In the genomic region with DNA sequence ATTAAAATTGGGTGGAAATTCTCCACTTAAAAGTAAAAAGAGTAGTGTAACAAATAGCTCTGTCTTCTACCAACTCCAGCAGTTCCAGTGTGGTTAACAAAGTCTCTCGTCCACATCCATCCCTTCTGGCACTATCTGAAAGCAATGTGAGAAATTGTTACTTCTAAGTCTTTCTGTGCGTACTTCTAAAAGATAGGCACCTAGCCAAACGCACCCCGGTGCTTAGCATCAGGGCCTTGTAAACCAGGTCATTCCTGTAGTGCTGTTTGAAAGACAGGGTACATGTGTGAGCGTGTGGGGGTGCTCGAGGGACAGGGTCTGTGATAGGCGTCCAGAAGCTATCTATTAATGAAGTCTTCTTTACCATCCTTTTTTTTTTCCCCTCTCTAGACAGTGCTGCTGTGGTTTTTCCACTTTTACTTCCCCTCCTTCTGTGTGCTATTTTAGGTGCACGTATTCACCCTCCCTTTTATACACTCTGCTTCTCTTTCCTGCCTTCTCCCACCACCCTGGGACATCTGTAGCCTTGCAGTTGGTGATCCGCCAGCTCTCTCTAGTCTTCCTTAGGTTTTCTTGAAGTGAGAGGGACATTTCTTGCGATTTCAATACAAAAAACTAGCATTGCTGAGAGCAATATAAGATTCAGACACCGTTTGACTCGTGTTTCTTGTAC, we compare ENCODE assay signal across 21 mouse cellular contexts. TPM values are rescaled to one million over a fixed set of nuclear protein-coding genes. Genes with fewer than 3 reads are reported as not detected.
A peak's percentile ranks its signal among the peaks of the same experiment; 100 is the strongest.
DNase-seq lines count a peak whose midpoint lies in the region; ATAC-seq and TF ChIP-seq lines count a peak whose summit lies in the region.
"Had no signal": no experiment of that assay in that cellular context is flagged by ENCODE, and none has a peak within 500 bp of the region (broad histone marks: within the 10 kb centered on the region; RNA-seq: fewer than 3 reads in every experiment).

No protein-coding gene starts in this region.

- H3K27ac ChIP-seq in MEL (ENCODE audit: control insufficient read depth, low read depth, low read length) (no peak overlapping the region), macrophage (peak overlapping the region; percentile 29)
- H3K27ac ChIP-seq in lung, postnatal 0 days (ENCODE audit: low read length), result no peak overlapping the region
- H3K27ac ChIP-seq: embryonic facial prominence, embryonic 10.5 days; hindbrain, embryonic 12.5 days; limb, embryonic 15.5 days; liver, embryonic 15.5 days; stomach, embryonic 15.5 days had no signal

- H3K36me3 ChIP-seq in MEL (ENCODE audit: control insufficient read depth in 1 of 2, insufficient read depth in 2 of 2, low read length in 2 of 2) (no peaks in the 10 kb centered on the region; a peak in 1 of 4 replicates), macrophage (ENCODE audit: inconsistent target) (0 out of 2 replicates have a peak, but pooled peaks cover 5% of the 10 kb centered on the region)
- H3K36me3 ChIP-seq in lung, postnatal 0 days (ENCODE audit: insufficient read depth, low read length), result no peaks in the 10 kb centered on the region
- H3K36me3 ChIP-seq: embryonic facial prominence, embryonic 10.5 days; hindbrain, embryonic 12.5 days; limb, embryonic 15.5 days; liver, embryonic 15.5 days; stomach, embryonic 15.5 days had no signal

- H3K79me2 ChIP-seq in MEL (ENCODE audit: control insufficient read depth, insufficient read depth, low read length, poor library complexity), result no peaks in the 10 kb centered on the region
- H3K79me2 ChIP-seq in macrophage (ENCODE audit: inconsistent target), result peaks cover 88% of the 10 kb centered on the region

- no peak for TF ChIP-seq RAD21 in MEL (IDR thresholded peaks at IDR 0.05; ENCODE audit: low read depth, low read length)

- no peaks in the 10 kb centered on the region for H3K9me3 ChIP-seq in MEL (replicated peaks; ENCODE audit: insufficient read depth, low read length)
- H3K9me3 ChIP-seq in lung, postnatal 0 days (ENCODE audit: low read length), result no peaks in the 10 kb centered on the region
- H3K9me3 ChIP-seq: embryonic facial prominence, embryonic 10.5 days; hindbrain, embryonic 12.5 days; limb, embryonic 15.5 days; liver, embryonic 15.5 days; stomach, embryonic 15.5 days had no signal

- TF ChIP-seq POLR2A in MEL (IDR thresholded peaks at IDR 0.05; ENCODE audit: control insufficient read depth in 1 of 2, insufficient read depth in 1 of 2, low read depth in 1 of 2, low read length in 2 of 2, poor library complexity in 1 of 2), result no peak

- TF ChIP-seq EP300 in MEL (IDR thresholded peaks at IDR 0.05; ENCODE audit: low read depth in 1 of 2, low read length in 2 of 2), result peak in 1 of 2 experiments; percentile 9; a peak in 2 of 4 replicates
- TF ChIP-seq EP300 in lung, postnatal 0 days (IDR thresholded peaks at IDR 0.05), result no peak

- no peaks in the 10 kb centered on the region; a peak in 2 of 4 replicates for H3K27me3 ChIP-seq in MEL (ENCODE audit: control insufficient read depth in 1 of 2, insufficient read depth in 2 of 2, low read length in 2 of 2)
- H3K27me3 ChIP-seq in lung, postnatal 0 days (replicated peaks; ENCODE audit: insufficient read depth, low read length), result no peaks in the 10 kb centered on the region
- H3K27me3 ChIP-seq: limb, embryonic 15.5 days; stomach, embryonic 15.5 days had no signal

- WGBS in macrophage (ENCODE audit: missing documents), result 13% methylated on average over 12 of the region's 12 CpGs
- WGBS in lung, postnatal 0 days, result 66% methylated on average over 12 of the region's 12 CpGs

- ATAC-seq in lung, postnatal 0 days, result no peak
- ATAC-seq: inflammation-experienced regulatory T-cells, adult 6 months had no signal

- H3K4me3 ChIP-seq in MEL (ENCODE audit: control insufficient read depth in 1 of 2, insufficient read depth in 1 of 2, low read depth in 2 of 2, low read length in 2 of 2), result no peak overlapping the region
- no peak overlapping the region for H3K4me3 ChIP-seq in macrophage (ENCODE audit: inconsistent target)
- H3K4me3 ChIP-seq in lung, postnatal 0 days (ENCODE audit: low read depth, low read length), result no peak overlapping the region
- H3K4me3 ChIP-seq: embryonic facial prominence, embryonic 10.5 days; hindbrain, embryonic 12.5 days; limb, embryonic 15.5 days; liver, embryonic 15.5 days; myocyte; stomach, embryonic 15.5 days had no signal

- H3K4me1 ChIP-seq in MEL (ENCODE audit: control insufficient read depth in 1 of 2, insufficient read depth in 2 of 2, low read length in 2 of 2), result 0 out of 4 replicates have a peak, but pooled peaks cover 0 to 6% of the 10 kb centered on the region in 2 experiments
- no peaks in the 10 kb centered on the region for H3K4me1 ChIP-seq in lung, postnatal 0 days (ENCODE audit: insufficient read depth, low read depth, low read length)
- H3K4me1 ChIP-seq: stomach, embryonic 15.5 days had no signal

- H3K9ac ChIP-seq in MEL (ENCODE audit: control insufficient read depth, low read depth, low read length, poor library complexity, severe bottlenecking), result no peak overlapping the region
- H3K9ac ChIP-seq in lung, postnatal 0 days (replicated peaks; ENCODE audit: low read depth), result no peak overlapping the region
- H3K9ac ChIP-seq: hindbrain, embryonic 12.5 days; limb, embryonic 15.5 days; liver, embryonic 15.5 days; stomach, embryonic 15.5 days had no signal

- intact Hi-C loops in left cerebral cortex, postnatal 14 days (cut with DNase I), result no loop called here

- no peak for TF ChIP-seq CTCF in MEL (IDR thresholded peaks at IDR 0.05 in 2 of 3, conservative IDR thresholded peaks at IDR 0.05 in 1 of 3; ENCODE audit: control insufficient read depth in 1 of 3, insufficient read depth in 1 of 3, low read depth in 2 of 3, low read length in 3 of 3, poor library complexity in 1 of 3, severe bottlenecking in 1 of 3)
- TF ChIP-seq CTCF in lung, postnatal 0 days (IDR thresholded peaks at IDR 0.05), result no peak

- H3K4me2 ChIP-seq in lung, postnatal 0 days (replicated peaks; ENCODE audit: low read depth, low read length), result no peak overlapping the region
- H3K4me2 ChIP-seq: hindbrain, embryonic 12.5 days; limb, embryonic 15.5 days; liver, embryonic 15.5 days; stomach, embryonic 15.5 days had no signal

- DNase-seq in frontal cortex, postnatal 36 days (ENCODE audit: low spot score in 2 of 2), result peak; percentile 42 to 47
- DNase-seq in frontal cortex, postnatal 14 days (ENCODE audit: low spot score in 2 of 2), result no peak
- DNase-seq in left cerebral cortex, postnatal 14 days (ENCODE audit: low spot score in 2 of 2), result peak; percentile 48 to 54
- no peak for DNase-seq in left cerebral cortex, adult 8-10 months (ENCODE audit: low spot score in 2 of 2)
- peak; percentile 70 for DNase-seq in MEL (ENCODE audit: low read depth, low spot score)
- DNase-seq in natural killer cell, adult 2 months (ENCODE audit: low spot score in 2 of 2), result no peak
- no peak for DNase-seq in lung, postnatal 0 days (ENCODE audit: low spot score)
- DNase-seq: cerebellum, adult 8-10 months; heart, postnatal 10 days; kidney, adult 8-10 months; kidney, postnatal 25 days; midbrain, embryonic 14.5 days; thymus, postnatal 14 days had no signal

TF ChIP-seq in MEL, 35 proteins besides CTCF, POLR2A, EP300 and RAD21:
- TF ChIP-seq ZNF384 (IDR thresholded peaks at IDR 0.05; ENCODE audit: low read depth, low read length) (peak; percentile 46; the same call in 1 of the 2 replicates), TCF12 (IDR thresholded peaks at IDR 0.05; ENCODE audit: low read depth, low read length) (no peak), GABPA (IDR thresholded peaks at IDR 0.05; ENCODE audit: low read depth, low read length) (no peak), CHD2 (IDR thresholded peaks at IDR 0.05; ENCODE audit: low read length) (no peak), NRF1 (IDR thresholded peaks at IDR 0.05; ENCODE audit: insufficient read depth, low read depth, low read length, poor library complexity, severe bottlenecking) (no peak), USF1 (IDR thresholded peaks at IDR 0.05; ENCODE audit: low read depth, low read length) (no peak)

RNA-seq across cellular contexts. Expression of a gene that starts 4.9 kb away (rescaled TPM):
- total RNA-seq in left cerebral cortex, postnatal 14 days (2021), result 1 to 10 TPM; 1.3 to 1.5 TPM
- 1 to 10 TPM; 1.2 to 3.1 (median 2.0) TPM for total RNA-seq in left cerebral cortex, adult 8-10 months (2022)
- total RNA-seq in MEL (2012; rRNA removed), result 0.04 and 0.13 TPM in 2 replicates
- polyA plus RNA-seq in MEL (2012; ENCODE audit: insufficient read depth in 1 of 2, insufficient read length in 2 of 2, low read depth in 1 of 2, low replicate concordance in 2 of 2, missing spikeins in 1 of 2) (under 1 TPM in 1 of 2 experiments, not detected in 1; 0.06 TPM), macrophage (2018) (3.3 to 9.9 TPM (median 4.6 TPM) in 3 replicates)
- total RNA-seq in macrophage (2018; cell fraction: chromatin; rRNA removed), result 10 to 100 TPM in 17 of 26 experiments, 1 to 10 TPM in 9; 2.9 to 39.5 (median 21.6) TPM
- total RNA-seq in macrophage (2018; cell fraction: cytosol; rRNA removed), result 10 to 100 TPM in 2 of 26 experiments, 1 to 10 TPM in 22, under 1 TPM in 2; 0.80 to 11.8 (median 5.9) TPM
- total RNA-seq in macrophage (2018; cell fraction: nucleus; rRNA removed), result 10 to 100 TPM in 16 of 26 experiments, 1 to 10 TPM in 10; 3.1 to 39.7 (median 18.1) TPM
- 0.27 TPM in 2 replicates for polyA plus RNA-seq in lung, postnatal 0 days (2015; fragmentation: Nextera tagmentation; extraction: Ambion mirVana)

Comparison
In these comparisons a context has a peak if more than half of its experiments do, and no peak if none do; other contexts are left out.
1. DNase-seq: peak in frontal cortex, postnatal 36 days (2 of 2), left cerebral cortex, postnatal 14 days (2 of 2) and MEL (single experiment); none in frontal cortex, postnatal 14 days (0 of 2), left cerebral cortex, adult 8-10 months (0 of 2), natural killer cell, adult 2 months (0 of 2) and lung, postnatal 0 days (single experiment).